In genomic region chr16:41786704-41787103, GRCm38 (mm10) we compare ENCODE assay signal across 14 mouse cellular contexts.
"Had no signal": no experiment of that assay in that cellular context is flagged by ENCODE, and none has a peak within 500 bp of the region (broad histone marks: within the 10 kb centered on the region; RNA-seq: fewer than 3 reads in every experiment).

No protein-coding gene starts in this region.

- H3K27ac ChIP-seq: limb, embryonic 12.5 days; liver, embryonic 13.5 days; lung, embryonic 15.5 days; macrophage; neural tube, embryonic 13.5 days; stomach, postnatal 0 days had no signal

- H3K4me2 ChIP-seq: limb, embryonic 12.5 days; liver, embryonic 13.5 days; lung, embryonic 15.5 days; neural tube, embryonic 13.5 days had no signal

- DNase-seq: kidney, adult 2 months; kidney, postnatal 25 days; layer of hippocampus, postnatal 36 days; liver; liver, embryonic 13.5 days; liver, postnatal 0 days; lung, postnatal 14 days; thymus, postnatal 4 days had no signal

- H3K9me3 ChIP-seq: limb, embryonic 12.5 days; liver, embryonic 13.5 days; lung, embryonic 15.5 days; megakaryocyte, embryonic 14.5 days; neural tube, embryonic 13.5 days had no signal

- H3K4me1 ChIP-seq: liver, embryonic 13.5 days; lung, embryonic 15.5 days; megakaryocyte, embryonic 14.5 days had no signal

- H3K9ac ChIP-seq: limb, embryonic 12.5 days; liver, embryonic 13.5 days; liver, postnatal 0 days; lung, embryonic 15.5 days; neural tube, embryonic 13.5 days had no signal

- H3K27me3 ChIP-seq: limb, embryonic 12.5 days; liver, embryonic 13.5 days; lung, embryonic 15.5 days; megakaryocyte, embryonic 14.5 days; neural tube, embryonic 13.5 days had no signal

- ATAC-seq: liver, postnatal 0 days had no signal

- H3K4me3 ChIP-seq: limb, embryonic 12.5 days; liver, embryonic 13.5 days; lung, embryonic 15.5 days; megakaryocyte, embryonic 14.5 days; neural tube, embryonic 13.5 days had no signal

- H3K36me3 ChIP-seq: limb, embryonic 12.5 days; liver, embryonic 13.5 days; lung, embryonic 15.5 days; neural tube, embryonic 13.5 days had no signal
